Mouse (Mus musculus) lung, postnatal 36 days (tissue): ENCODE data around the gene Ccdc190.
A peak's percentile ranks its signal among the peaks of the same experiment; 100 is the strongest.

Experiments used
- DNase-seq: peaks from one replicate; pipeline ENCODE4 v3.0.0; 2022; ENCODE audit warnings: mixed read lengths

Gene Ccdc190

DNA sequence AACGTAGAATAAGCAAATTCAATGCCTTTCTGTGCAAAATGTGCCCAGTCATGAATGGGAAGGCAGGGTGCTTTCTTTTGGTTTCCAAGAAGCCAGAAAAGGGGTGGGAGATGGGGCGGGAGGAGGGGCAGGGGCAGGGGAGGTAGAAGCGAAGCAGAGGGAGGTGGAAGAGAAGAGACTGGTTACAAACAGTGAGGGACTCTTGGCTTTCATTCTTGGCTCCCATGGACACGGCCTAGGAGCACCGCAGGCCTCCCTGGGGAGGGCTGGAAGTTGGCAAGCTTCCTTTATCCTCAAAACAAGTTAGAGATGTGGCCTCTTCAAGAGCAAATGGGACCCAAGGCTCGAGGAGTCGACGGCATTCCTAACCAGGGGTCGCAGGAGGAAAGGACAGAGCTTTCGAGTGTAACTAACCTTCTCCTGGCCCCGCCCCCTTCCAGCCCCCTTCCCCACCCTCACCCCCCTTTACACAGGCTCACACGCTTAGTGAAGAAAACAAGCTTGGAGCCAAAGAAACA is at the start of gene Ccdc190:
TSS of gene Ccdc190 (plus strand) at position 195 of the 518 bp plus-strand sequence.
- peak; percentile 32 for DNase-seq

DNA sequence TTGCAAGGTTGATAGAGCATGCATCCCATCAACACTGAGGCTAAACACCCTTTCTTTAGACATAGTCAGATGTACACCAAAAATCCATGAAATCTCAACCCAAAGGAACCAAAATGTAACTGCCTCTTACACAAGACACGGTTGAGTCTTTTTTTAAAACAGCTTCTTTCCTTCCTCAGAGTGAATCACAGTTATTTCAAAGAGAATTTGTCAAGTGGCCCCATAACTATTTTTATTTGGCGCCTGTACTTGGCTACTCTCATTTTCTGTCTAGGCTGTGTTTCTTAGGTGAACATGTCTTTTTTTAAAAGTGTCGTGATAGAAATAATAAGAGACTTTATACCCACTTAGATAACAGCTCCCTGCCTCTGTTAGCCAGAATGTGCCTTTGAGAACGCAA is 49.4 kb upstream of the Ccdc190 start:
- no peak for DNase-seq

DNA sequence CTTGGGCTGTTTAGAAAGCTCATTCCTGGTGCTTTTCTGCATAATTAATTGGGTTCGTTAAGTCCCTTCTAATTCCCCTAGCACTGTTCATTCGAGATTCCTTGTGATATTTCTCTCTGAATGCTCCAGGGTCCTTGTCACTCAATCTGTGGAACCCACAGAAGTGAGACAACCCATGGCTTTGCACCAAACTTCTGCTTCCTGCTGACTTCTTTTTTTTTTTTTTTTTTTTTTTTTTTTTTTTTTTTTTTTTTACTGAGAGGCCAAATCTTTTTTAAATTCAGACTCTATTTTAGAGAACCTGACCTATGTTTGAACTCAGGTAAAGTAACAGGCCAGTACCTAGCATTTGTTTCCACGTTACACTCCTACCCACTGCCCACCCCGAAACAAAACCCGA is 48.3 kb upstream of the Ccdc190 start:
- DNase-seq: no peak

DNA sequence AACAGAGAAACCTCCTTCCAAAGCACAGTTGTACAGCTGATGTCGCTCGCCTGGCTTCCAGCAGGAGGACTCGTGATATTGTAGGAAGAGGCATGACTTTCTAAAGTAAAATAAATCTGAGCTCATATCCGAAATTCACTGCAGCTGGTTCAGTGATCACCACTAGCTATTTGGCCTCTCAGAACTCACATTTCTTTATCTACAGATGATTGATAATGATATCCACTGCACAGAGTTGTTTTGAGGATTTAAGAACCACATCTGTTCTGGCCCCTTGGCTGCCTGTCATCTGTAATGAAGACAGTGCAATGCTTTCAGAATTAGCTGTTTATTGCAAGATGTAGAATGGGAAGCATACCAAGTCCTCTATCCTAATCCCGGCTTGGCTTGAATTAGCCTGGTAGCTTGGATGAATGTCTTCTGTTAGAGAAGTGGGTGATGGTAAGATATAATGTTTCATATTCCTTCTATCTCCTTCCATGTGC is 45.3 kb upstream of the Ccdc190 start:
- no peak for DNase-seq

DNA sequence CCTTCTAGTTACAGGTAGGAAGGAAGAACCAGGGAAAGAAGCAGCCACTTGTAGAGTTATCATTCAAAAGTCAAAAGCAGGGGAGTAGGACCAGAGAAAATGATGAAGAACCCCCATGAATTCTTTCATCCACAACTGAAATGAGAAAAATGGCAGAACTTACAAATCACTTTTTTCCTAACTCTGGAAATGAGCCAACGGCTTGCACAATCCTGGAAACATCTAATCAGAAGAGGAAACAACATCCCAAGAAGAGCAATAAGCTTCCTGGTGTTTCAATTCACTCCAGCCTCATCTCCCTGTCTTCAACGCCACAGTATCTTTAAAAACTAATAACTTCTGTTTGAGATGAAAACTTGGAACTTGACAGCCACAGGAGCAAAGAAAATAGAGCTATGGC is 39.2 kb upstream of the Ccdc190 start:
- no peak for DNase-seq

DNA sequence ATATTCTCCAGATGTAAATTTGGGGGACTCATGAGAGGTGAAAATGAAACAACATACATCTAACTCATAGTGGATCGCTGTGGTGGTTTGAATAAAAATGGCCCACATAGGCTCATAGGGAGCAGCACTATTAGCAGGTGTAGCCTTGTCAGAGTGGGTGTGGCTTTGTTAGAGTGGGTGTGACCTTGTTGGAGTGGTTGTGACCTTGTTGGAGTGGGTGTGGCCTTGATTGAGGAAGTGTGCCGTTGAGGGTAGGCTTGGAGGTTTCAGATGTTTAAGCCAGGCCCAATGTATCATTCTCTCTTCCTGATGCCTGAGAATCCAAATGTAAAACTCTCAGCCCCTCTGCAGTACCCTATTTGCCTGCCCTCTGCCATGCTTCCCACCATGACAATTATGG is 34.5 kb upstream of the Ccdc190 start:
- DNase-seq: no peak

DNA sequence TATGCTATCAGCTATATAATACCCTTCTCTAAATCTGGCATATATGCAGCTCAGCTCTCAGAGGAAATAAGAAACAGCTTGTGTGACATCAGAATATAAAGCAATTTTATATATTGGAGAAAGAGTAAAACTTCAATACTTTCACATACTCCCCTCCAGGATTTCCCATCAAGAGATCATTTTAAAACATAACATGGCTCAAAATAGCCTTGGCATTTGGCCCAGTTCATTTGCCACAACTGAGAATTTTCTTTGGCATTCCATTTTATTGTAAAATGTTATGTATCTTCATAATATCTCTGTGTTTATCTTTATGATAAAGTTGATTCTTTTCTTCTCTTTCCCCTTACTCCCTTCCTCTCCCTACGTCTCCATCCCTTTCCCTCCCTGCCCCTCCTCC is 32.8 kb upstream of the Ccdc190 start:
- no peak for DNase-seq

DNA sequence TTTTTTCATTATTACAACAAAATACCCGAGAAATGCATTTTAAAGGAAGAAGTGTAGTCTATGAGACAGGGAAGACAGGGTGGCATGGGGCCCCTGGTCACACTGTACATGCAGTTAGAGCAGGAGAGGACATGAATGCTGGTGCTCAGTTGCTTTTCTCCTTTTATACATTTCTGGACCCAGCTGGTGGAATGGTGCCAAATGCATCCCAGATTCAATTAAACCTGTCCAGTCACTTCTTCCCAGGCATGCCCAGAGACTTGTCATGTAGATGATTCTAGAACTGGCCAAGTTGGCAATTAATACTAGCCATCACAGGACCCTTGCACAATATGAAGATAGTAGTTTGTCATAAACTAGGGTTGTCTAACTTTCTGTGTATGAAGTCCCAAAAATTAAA is 30.5 kb upstream of the Ccdc190 start:
- no peak for DNase-seq

DNA sequence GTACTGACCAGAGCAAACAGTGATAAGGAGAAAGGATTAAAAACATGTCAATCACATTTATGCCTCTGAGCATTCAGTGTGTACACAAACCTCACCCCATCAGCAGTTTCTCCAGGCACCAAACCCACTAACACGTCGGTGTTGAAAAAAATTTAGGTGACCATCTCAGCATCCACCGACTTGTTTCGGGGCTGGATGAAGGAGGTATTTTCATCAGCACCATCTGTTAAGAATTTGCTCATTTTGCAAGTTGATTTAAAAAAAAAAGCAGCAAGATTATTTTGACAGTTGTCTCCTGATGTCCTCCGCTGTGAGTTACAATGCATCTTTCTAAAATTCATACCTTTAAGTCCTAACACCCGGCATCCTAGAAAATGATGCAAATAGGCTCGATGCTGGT is 29.8 kb upstream of the Ccdc190 start:
- DNase-seq: no peak

DNA sequence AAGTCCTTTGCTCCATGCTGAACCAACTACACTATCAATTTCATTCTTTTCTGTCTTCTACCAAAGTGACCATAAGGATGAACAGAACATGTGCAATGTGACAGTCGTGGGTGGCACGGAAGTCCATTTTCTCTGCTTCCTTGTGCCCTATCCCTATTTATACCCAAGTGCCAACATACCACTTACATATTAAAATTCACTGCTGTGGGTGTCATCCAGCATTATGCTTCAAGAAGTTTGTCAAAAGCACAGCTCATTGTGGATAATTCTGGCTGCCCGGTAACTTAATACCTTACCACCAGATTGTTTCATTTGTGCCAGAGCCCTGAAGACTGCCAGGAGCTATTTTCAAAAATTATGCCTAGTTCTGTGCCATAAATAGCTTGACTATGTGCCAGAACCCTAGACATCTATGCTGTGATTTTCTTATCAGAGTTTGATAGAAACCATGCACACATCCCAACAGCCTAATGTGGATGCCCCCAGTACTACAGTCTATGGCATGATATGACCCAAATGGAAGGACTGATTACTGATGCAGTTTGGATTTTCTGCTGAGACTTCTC is 27.6 kb upstream of the Ccdc190 start:
- no peak for DNase-seq

DNA sequence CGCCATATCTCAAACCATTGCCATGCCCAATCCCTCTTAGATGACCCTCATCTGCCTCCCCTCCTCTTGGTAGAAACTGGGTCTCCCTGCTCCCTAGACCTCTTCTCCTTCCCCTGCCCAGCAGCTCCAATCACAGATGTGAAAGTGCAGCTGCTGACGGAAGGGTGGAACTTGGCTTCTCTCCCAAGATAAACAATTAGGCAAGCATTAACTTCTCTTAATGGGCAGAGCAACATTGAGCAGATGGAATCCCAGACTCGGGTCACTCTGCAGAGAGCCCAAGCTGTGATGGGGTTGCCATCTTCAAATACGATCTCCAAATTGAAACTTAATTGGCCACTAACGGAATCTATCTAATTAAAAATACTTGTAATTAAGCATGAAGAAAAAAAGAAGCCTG is 19.3 kb upstream of the Ccdc190 start:
- peak; percentile 42 for DNase-seq

DNA sequence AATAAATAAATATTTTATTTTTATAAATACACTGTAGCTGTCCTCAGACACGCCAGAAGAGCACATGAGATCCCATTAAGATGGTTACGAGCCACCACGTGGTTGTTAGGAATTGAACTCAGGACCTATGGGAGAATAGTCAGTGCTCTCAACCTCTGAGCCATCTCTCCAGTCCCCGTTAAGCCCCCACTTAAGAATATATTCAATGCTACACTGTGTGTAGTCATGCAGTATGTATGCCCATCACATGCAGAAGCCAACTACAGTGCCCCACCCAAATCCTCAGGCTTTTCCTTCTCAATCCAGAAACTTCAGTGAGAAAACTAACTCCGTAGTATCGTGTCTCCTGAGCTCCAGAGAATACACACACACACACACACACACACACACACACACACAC is 18.8 kb upstream of the Ccdc190 start:
- DNase-seq: no peak

DNA sequence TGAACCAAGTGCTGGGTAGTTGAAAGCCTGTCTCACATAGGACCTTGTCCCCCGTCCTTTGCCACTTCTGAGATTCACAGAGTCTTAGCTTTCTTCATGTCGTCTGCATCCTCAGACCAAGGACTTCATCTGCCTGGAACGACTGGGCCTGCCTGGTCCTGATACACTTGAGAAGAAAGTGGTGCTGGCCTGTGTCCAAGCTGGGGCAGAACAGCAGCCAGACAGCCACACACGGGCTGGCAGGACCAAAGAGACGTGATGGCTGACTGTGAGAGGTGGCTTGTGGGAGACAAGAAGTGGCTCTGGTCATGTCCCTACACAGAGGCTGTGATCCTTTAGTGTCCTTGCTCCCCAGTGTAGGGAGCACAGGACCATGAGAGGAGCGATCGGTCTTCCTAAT is 17.7 kb upstream of the Ccdc190 start:
- no peak for DNase-seq

DNA sequence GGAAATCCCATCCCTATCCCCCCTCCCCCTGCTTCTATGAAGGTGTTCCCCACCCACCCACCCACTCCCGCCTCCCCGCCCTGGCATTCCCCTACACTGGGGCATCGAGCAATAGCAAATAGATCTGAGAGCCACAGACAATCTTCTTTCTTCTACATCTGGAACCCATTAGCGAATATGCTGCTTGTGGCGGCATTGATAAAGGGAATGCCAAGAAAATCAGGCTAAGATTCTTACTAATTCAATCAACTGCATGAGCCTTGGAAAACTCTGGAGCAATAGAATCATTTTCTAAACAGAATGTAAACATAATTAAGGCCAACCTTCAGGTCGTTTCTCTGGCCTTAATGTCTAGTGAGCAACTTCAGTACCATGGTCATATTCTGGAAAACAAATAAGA is 16.9 kb upstream of the Ccdc190 start:
- DNase-seq: no peak

DNA sequence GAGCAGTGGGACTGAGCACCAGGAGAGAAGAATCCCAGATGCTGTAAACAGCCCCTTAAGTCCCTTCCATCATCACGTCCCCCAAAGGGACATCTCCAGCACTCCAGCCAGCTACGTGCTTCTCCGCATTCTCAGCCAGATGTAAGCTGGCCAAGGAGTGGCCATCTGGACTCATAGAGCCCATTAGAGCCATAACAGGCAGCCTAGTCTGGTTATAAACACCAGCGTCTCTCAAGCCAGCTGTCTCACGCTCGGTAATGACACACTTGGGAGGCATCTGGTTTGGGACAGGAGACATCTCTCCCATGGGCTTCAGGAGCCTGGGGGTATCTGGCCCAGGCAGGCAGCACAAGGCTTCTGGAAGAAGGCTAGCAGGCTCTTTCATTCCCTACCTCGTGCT is 11.8 kb upstream of the Ccdc190 start:
- no peak for DNase-seq

DNA sequence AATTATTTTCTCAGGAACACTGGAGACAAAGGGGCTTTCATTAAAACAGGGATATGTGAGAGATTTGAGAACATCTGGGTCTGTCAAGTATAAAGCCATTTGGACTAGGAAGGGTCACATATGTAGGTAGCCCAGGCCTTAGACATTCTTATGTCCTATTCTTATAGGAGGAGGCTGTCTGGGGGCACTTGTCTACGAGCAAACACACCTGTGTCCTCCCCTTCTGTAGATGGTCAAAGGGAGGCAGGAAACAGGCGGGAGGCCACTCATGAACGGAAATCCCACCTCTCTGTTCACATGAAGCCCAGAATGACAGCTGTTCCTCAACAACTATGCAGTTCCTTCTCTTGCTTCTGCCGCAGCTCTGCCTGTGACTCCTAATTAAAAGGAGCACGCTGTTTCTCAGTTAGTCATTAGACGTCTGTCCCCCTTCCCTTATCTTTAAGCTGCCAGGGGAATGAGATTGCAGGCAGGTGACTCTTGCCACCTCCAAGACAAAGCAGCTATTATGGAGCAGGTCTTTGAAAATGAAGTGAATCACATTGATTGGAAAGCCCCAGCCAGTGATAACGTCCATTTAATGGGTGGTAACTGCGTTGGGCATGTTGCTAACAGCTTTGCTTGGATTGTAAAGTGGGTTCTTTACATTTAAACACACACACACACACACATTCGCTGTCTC is 11.2 kb upstream of the Ccdc190 start:
- DNase-seq: no peak

DNA sequence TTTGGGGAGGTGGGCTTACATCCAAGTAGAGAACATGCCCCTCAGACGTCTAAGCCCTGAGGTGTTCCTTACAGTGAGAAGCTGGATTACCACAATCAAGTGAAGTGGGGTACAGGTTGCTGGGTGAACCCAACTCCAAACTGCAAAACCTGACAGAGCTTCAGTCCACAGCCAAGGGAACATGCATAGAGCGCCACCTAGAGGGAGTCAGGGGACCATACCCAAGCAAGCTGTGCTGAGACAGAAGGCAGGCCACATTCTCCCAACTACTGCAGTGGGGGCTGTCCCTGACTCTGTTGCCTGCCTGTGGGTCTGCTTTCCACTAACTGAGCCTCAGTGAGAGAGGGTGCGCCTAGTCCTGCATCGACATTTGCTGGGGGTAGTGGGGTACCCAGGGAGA is 10.4 kb upstream of the Ccdc190 start:
- peak; percentile 59 for DNase-seq

DNA sequence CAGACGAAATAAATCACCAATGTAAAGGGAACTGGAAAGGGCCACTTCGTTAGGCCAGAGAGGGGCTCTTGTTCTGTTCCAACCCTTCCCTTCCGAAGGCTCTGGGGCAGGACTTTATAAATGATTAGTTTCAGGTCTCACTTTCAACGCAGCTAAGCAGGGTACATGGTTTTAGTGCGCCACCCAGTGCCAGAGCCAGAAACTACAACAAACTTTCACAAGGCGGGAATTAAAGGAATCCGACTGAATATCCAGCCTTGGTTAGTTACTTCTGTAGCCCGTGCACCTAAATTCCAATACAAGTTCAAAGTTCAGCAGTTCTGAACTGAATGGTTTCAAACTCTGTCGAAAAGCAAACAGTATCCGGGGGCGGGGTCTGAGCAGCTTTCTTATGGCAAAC is 9.2 kb upstream of the Ccdc190 start:
- peak; percentile 87 for DNase-seq

DNA sequence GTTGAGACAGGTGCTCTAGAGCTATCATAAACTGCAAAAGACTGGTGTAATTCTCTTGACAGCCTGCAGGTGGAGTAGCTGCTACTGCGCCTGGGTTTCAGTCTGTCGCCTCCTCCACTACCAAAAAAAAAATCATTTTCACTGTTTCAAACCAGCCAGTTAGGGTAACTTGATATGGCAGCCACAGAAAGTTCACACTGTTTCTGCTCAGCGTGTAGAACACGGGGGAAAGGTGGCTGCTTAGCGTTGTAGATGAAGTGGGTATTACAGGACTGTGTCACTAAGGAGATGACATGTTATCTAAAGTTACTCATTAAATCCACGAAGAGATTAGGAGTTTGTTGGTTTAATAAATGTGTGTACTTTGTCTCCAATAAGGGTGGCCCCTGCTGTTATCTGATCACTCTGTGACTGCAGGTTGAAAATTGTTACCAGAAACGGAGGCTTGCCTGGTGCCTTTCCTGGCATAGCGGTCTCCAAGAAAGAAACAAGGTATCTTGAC is 6.7 kb upstream of the Ccdc190 start:
- peak; percentile 53 for DNase-seq

DNA sequence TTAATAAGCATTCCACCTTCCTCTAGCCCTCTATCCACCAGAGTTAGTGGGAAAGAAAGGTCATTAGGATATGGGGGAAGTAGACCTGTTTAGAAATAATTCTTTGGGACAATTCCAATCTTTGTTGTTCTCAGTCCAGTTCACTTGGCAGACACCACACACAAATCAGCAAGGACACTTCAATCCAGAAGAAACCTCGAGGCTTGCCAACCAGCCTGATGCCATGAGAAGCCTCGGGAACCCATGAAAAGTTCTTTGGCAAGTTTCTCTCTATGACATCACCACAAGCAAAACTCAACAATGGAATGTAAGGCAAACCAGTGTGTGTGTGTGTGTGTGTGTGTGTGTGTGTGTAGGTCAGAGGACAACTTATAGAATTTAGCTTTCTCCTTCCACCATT is 3.9 kb upstream of the Ccdc190 start:
- DNase-seq: no peak

DNA sequence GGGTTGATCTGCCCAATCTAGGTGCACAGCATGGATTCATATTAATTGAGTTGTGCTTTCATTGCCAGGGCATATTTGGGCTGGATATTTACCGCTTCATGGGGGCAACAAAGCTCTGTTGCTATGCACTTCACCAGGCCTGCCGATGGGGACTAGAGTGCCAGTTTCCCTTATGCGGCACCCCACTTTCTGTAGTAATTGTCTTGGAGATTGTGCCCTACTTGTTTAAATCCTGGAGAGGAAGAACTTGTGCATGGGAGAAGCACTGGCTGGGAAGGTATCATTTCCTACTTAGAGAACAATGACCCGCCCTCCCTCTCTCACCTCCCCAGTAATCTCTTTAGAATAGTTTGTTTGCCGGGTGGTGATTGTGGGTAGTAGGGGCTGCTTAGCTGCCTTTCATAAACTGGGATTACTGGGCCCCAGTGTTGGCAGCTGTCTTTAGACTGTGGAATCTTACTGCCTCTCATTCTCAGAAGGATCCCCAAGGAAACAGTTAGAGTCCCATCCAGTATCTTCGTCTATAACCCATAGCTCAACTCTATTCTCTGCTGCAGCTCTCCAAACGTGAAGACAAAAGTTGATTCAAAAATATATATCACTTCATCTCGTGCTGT is 587 bp upstream of the Ccdc190 start:
- no peak for DNase-seq

DNA sequence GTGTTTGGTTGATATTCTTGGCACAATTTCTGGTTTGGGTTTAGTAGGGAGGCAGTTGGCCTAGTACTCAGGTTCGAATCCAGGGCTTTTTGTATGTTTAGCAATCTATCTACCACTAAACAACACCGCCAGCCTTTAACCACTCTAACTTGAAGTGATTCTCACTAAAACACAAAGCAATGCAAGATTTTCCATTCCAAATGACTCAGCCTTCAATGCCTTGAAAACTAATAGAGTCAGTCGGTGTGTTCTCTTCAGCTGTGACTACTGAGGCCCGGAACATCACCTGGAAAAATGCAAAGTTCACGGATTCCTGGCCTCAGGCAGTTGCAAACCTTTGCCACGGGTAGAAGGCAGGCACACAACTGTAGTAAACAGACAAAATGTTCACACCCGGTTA is 3.2 kb downstream of the Ccdc190 start:
- DNase-seq: no peak

DNA sequence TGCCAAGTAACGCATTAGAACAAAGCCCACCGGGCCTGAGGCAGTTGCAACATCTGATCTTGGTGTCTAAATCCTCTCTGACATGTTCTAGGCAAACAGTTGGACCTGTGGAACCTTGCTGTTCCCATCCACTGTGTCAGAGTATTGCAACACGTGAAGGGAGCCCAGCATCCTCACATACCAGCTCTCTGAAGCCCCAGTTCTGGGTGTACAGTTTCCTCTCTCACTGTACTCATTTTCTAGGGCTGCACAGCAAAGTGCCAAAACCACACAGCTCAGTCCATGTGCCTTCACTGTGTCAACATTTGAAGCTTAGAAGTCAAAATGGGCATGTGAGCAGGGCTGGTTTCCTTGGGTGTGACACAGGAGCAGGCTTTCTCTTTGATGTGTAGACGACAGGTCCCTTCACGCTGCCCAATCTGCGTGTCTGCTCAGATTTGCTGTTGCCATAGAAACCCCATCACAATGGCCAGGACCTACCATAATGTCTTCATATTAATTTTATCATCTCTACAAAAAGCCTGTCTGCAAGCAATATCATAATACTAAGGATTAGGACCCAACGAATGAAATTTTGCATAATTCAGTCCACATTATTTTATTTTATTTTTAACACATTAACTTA is 3.8 kb downstream of the Ccdc190 start:
- no peak for DNase-seq
